Mouse (Mus musculus): ENCODE results near the gene Ube4b. TPM values are rescaled to one million over a fixed set of nuclear protein-coding genes. Genes with fewer than 3 reads are reported as not detected.
A peak's percentile ranks its signal among the peaks of the same experiment; 100 is the strongest.

Ube4b gene
- total and polyA plus RNA-seq, 3 experiments, result 28.4 to 104 (median 71.0) TPM

DNA sequence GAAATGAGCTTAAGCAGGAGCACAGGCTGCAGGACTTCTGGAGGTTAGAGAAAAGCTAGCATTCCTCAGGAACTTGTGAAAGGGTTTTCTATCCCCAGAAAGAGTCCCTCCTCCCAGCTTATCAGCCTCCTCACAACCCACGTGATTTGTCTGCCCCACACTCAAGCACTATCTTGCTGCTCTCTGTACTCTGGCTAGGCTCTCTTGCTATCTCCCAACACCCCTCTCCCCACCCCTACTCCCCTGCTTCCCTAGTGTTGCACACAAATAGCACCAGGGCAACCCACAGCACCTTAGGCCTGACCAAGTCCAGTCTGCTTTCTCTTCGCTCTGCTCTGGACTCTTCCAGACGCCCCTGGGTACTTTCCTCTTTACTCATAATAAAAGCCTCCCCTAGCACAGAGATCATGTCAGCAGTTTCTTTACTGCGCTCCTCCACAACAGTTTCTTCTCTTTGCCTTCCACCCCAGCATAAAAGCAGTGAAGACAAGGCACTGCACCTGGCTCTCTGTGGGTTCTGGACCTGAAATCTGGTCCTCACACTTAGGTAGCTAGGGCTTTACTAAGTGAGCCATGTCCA, 27.1 kb downstream of the Ube4b start:
- peak overlapping the region; percentile 32 for H3K27ac ChIP-seq (ENCODE audit: control insufficient read depth, low read depth, low read length)
- peaks cover 4 to 10% of the 10 kb centered on the region in 2 experiments for H3K36me3 ChIP-seq (ENCODE audit: control insufficient read depth in 1 of 2, insufficient read depth in 2 of 2, low read length in 2 of 2)
- peak; percentile 87 for DNase-seq (ENCODE audit: low read depth, low spot score)
- no peaks in the 10 kb centered on the region for H3K27me3 ChIP-seq (ENCODE audit: control insufficient read depth in 1 of 2, insufficient read depth in 2 of 2, low read length in 2 of 2)
- TF ChIP-seq USF2 (IDR thresholded peaks at IDR 0.05; ENCODE audit: borderline replicate concordance in 1 of 2, insufficient read depth in 1 of 2, low read depth in 1 of 2, low read length in 2 of 2), result peak in 1 of 2 experiments; percentile 81; a peak in 2 of 4 replicates
- no peak for TF ChIP-seq CHD2 (IDR thresholded peaks at IDR 0.05; ENCODE audit: low read length)
- no peak for TF ChIP-seq TCF12 (IDR thresholded peaks at IDR 0.05; ENCODE audit: low read depth, low read length)
- TF ChIP-seq MAZ (IDR thresholded peaks at IDR 0.05; ENCODE audit: low read depth, low read length), result peak; percentile 77; the same call in 1 of the 2 replicates
- no peak for TF ChIP-seq MEF2A (IDR thresholded peaks at IDR 0.05; ENCODE audit: extremely low read depth, insufficient replicate concordance, low read depth, low read length, poor library complexity, severe bottlenecking)
- TF ChIP-seq HCFC1 (IDR thresholded peaks at IDR 0.05; ENCODE audit: low read depth, low read length), result peak; percentile 27; the same call in 1 of the 2 replicates
- TF ChIP-seq EP300 (IDR thresholded peaks at IDR 0.05; ENCODE audit: low read depth in 1 of 2, low read length in 2 of 2), result peak in 1 of 2 experiments; percentile 48; a peak in 2 of 4 replicates
- TF ChIP-seq USF1 (IDR thresholded peaks at IDR 0.05; ENCODE audit: low read depth, low read length), result peak; percentile 95
- TF ChIP-seq MAX (IDR thresholded peaks at IDR 0.05; ENCODE audit: low read length), result peak; percentile 75; the same call in 1 of the 2 replicates
- TF ChIP-seq GATA1 (IDR thresholded peaks at IDR 0.05; ENCODE audit: low read depth, low read length), result peak; percentile 92
- no peak for TF ChIP-seq MYC (IDR thresholded peaks at IDR 0.05; ENCODE audit: low read depth, low read length)
- no peak for TF ChIP-seq CTCF (IDR thresholded peaks at IDR 0.05 in 2 of 3, conservative IDR thresholded peaks at IDR 0.05 in 1 of 3; ENCODE audit: control insufficient read depth in 1 of 3, insufficient read depth in 1 of 3, low read depth in 2 of 3, low read length in 3 of 3, poor library complexity in 1 of 3, severe bottlenecking in 1 of 3)
- peak; percentile 67 for TF ChIP-seq MXI1 (IDR thresholded peaks at IDR 0.05; ENCODE audit: low read depth, low read length)
- TF ChIP-seq BHLHE40 (IDR thresholded peaks at IDR 0.05; ENCODE audit: borderline replicate concordance, low read depth, low read length), result peak; percentile 75; the same call in 1 of the 2 replicates
- TF ChIP-seq SIN3A (IDR thresholded peaks at IDR 0.05; ENCODE audit: low read length), result peak; percentile 59
- TF ChIP-seq RCOR1 (IDR thresholded peaks at IDR 0.05; ENCODE audit: low read depth, low read length), result peak; percentile 80
- H3K9me3 ChIP-seq (replicated peaks; ENCODE audit: insufficient read depth, low read length), result no peaks in the 10 kb centered on the region
- H3K79me2 ChIP-seq (ENCODE audit: control insufficient read depth, insufficient read depth, low read length, poor library complexity), result peaks cover 5% of the 10 kb centered on the region
- H3K4me3 ChIP-seq (ENCODE audit: control insufficient read depth in 1 of 2, insufficient read depth in 1 of 2, low read depth in 2 of 2, low read length in 2 of 2), result 0 out of 4 replicates have a peak overlapping the region, but pooled peaks of 1 of the 2 experiments have one; percentile 13
- H3K4me1 ChIP-seq (ENCODE audit: control insufficient read depth in 1 of 2, insufficient read depth in 2 of 2, low read length in 2 of 2), result peaks cover 3 to 16% of the 10 kb centered on the region in 2 experiments
- peak overlapping the region; percentile 32; the same call in 1 of the 2 replicates for H3K9ac ChIP-seq (ENCODE audit: control insufficient read depth, low read depth, low read length, poor library complexity, severe bottlenecking)

- Histone ChIP-seq H3K4me3 (ENCODE audit: control insufficient read depth in 1 of 2, insufficient read depth in 1 of 2, low read depth in 2 of 2, low read length in 2 of 2) (no peak overlapping the region), H3K9me3 (replicated peaks; ENCODE audit: insufficient read depth, low read length) (no peaks in the 10 kb centered on the region), H3K27me3 (ENCODE audit: control insufficient read depth in 1 of 2, insufficient read depth in 2 of 2, low read length in 2 of 2) (no peaks in the 10 kb centered on the region), H3K36me3 (ENCODE audit: control insufficient read depth in 1 of 2, insufficient read depth in 2 of 2, low read length in 2 of 2) (peaks cover 4 to 10% of the 10 kb centered on the region in 2 experiments), H3K4me1 (ENCODE audit: control insufficient read depth in 1 of 2, insufficient read depth in 2 of 2, low read length in 2 of 2) (peaks cover 3 to 16% of the 10 kb centered on the region in 2 experiments), H3K79me2 (ENCODE audit: control insufficient read depth, insufficient read depth, low read length, poor library complexity) (peaks cover 4% of the 10 kb centered on the region), H3K27ac (ENCODE audit: control insufficient read depth, low read depth, low read length) (no peak overlapping the region), H3K9ac (ENCODE audit: control insufficient read depth, low read depth, low read length, poor library complexity, severe bottlenecking) (no peak overlapping the region)
- DNase-seq (ENCODE audit: low read depth, low spot score), result peak; percentile 19
- no peak for TF ChIP-seq GABPA (IDR thresholded peaks at IDR 0.05; ENCODE audit: low read depth, low read length)
- no peak for TF ChIP-seq USF2 (IDR thresholded peaks at IDR 0.05; ENCODE audit: borderline replicate concordance in 1 of 2, insufficient read depth in 1 of 2, low read depth in 1 of 2, low read length in 2 of 2)
- TF ChIP-seq BHLHE40 (IDR thresholded peaks at IDR 0.05; ENCODE audit: borderline replicate concordance, low read depth, low read length), result no peak
- TF ChIP-seq NRF1 (IDR thresholded peaks at IDR 0.05; ENCODE audit: insufficient read depth, low read depth, low read length, poor library complexity, severe bottlenecking), result no peak
- no peak for TF ChIP-seq GATA1 (IDR thresholded peaks at IDR 0.05; ENCODE audit: low read depth, low read length)
- no peak for TF ChIP-seq TCF12 (IDR thresholded peaks at IDR 0.05; ENCODE audit: low read depth, low read length)
- no peak for TF ChIP-seq TBP (IDR thresholded peaks at IDR 0.05; ENCODE audit: low read depth, low read length)
- TF ChIP-seq CHD1 (IDR thresholded peaks at IDR 0.05; ENCODE audit: low read depth, low read length), result no peak
- TF ChIP-seq RCOR1 (IDR thresholded peaks at IDR 0.05; ENCODE audit: low read depth, low read length), result no peak
- TF ChIP-seq MAZ (IDR thresholded peaks at IDR 0.05; ENCODE audit: low read depth, low read length), result no peak
- TF ChIP-seq KAT2A (conservative IDR thresholded peaks at IDR 0.05; ENCODE audit: low read depth, low read length), result no peak
Measured at GRCm38 (mm10) chr4:149398181-149398735, 28.3 kb downstream of the Ube4b start.

Measured in MEL (cell line).